Mouse (Mus musculus): ENCODE measurements around the gene Fgfr2.

Gene Fgfr2

DNA sequence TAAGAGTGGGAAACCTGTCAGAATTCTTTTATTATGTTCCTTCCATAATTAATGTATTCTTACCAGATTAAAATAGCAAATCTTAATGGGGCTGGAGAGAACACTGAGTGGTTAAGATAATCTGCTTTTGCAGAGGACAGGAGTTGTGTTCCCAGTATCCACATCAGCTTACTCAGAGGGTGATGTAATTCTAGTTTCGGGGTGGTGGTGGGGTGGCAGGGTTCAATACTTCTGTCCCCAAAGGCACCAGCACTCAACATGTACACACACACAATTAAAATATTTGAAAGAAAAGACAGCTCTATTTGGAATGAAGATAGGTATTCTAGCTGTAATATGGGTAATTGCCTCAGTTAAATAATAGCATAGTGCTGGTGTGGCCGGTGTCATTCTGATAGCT lies 182.6 kb downstream of the Fgfr2 start:
- in situ Hi-C loops (cut with MseI, MboI) = no loop called here

DNA sequence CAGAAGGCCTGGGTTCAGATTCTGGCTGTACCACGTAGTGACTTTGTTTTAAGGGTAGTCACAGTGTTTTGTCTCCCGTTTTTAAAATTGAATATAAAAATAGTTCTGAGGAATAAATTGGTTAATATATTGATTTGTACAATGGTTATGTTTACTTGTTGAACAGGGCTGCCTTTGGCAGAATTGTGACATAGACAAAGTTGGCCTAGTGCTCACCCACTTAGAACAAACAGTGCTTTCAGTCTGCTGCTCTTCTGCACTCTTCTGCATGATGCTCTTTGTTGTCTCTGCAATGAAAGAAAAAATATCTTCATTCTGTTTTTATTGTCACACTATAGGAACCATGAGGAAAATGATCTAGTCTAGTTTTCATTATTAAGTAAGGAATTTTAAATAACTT lies 184.0 kb downstream of the Fgfr2 start:
- in situ Hi-C loops (cut with MseI, MboI) = no loop called here

GRCm38 (mm10) chr7:132934743-132935142 lies 188.4 kb downstream of the Fgfr2 start:
- in situ Hi-C loops (cut with MseI, MboI) = no loop called here

- in situ Hi-C loops (cut with MseI, MboI) = no loop called here
Measured at GRCm38 (mm10) chr7:132933331-132933730, 189.8 kb downstream of the Fgfr2 start.

- in situ Hi-C loops (cut with MseI, MboI) = no loop called here
Measured at GRCm38 (mm10) chr7:132931560-132932351, 191.4 kb downstream of the Fgfr2 start.

DNA sequence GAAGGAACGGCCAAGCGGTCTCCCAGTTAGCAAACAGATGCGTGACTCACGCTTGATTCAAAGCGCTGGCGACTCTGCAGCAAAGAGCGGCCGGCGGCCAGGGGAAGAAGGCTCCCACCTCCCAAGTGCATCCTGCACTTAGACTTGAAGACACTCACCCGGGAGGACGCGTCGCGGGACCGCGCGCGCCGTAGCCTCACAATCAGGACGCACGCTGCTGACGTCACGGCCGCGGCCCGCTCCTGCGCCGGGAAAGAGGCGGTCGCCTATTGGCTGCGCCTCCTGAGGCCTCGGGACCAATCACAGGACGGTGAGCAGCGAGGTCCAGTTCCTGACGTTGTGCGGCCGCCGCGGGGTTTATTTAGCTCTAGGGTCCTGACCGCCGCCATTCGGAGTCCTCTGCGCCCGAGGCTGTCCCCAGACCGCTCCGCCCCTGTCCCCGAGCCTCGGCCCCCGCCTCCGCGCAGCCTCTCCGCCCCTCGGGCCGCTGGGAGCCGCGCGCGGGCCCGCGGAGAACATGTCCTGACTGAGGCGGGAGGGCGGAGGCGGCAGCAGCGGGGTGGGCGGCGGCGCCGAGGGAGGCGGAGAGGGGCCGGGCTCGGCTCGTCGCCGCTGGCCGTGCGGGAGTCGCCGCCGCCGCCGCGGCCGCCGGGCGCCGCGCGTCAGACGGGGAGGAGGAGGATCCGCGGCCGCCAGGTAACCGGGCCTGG lies 192.1 kb downstream of the Fgfr2 start, which contains the start of gene Zranb1:
Gene Zranb1, plus strand, starts transcription at position 293 of the 710 bp plus-strand sequence.
- in situ Hi-C loops (cut with MseI, MboI) = no loop called here

DNA sequence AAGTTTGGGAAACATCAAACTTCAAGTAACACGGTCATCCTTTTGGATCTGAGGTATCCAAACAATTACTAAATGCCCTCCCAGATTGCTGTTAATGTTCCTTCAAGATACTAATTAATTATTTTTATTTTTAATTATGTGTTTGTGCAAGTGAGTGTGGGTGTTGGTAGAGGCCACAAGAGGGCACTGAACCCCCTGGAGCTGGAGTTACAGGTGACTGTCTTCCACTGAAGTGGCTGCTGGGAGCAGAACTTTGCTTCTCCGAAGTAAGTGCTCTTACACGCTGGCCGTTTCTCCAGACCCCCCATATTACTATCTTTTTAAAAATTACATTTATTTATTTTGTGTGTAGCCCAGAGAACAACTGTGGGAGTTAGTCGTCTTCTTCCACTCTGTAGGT lies 193.1 kb downstream of the Fgfr2 start:
- in situ Hi-C loops (cut with MseI, MboI) = no loop called here

DNA sequence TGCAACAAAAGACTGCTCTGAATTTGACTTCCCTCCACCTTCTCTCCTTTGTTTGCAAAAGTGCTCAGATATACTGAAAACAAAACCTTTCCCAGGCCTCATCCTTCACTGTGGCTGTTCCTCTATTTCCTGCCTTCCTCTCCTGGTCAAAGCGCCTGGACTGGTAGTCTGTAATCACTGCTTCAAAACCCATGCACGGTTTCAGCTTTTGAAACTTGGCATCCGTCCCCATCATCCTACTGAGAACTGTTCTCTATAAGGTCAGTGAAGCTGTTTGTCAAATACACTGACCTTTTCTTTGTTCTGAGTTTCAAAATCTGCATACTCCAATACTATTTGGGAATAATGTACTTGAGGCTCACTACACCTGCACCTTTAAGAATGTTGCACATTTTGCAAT lies 195.9 kb downstream of the Fgfr2 start:
- in situ Hi-C loops (cut with MseI, MboI) = no loop called here

GRCm38 (mm10) chr7:132925227-132925626 lies 197.9 kb downstream of the Fgfr2 start:
- in situ Hi-C loops (cut with MseI, MboI) = no loop called here

GRCm38 (mm10) chr7:132921971-132922370 lies 201.2 kb downstream of the Fgfr2 start:
- in situ Hi-C loops (cut with MseI, MboI) = no loop called here

DNA sequence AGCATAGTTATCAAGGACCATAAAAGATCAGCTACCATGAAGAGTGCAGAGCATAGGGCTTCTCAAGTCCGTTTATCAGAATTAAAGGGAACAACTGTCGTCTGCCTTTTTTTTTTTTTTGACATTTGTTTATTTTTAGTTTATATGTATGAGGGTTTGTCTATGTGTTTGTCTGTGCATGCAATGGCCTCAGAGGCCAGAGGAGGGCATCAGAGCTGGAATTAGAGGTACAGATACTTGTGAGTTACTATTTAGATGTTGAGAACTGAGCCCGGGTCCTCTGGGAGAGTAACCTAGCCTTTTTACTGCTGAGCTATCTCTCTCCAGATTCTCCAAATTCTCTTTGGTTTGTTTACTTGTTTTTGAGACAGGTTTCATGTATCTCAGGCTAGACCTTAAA lies 219.4 kb downstream of the Fgfr2 start:
- in situ Hi-C loops (cut with MseI, MboI) = no loop called here

DNA sequence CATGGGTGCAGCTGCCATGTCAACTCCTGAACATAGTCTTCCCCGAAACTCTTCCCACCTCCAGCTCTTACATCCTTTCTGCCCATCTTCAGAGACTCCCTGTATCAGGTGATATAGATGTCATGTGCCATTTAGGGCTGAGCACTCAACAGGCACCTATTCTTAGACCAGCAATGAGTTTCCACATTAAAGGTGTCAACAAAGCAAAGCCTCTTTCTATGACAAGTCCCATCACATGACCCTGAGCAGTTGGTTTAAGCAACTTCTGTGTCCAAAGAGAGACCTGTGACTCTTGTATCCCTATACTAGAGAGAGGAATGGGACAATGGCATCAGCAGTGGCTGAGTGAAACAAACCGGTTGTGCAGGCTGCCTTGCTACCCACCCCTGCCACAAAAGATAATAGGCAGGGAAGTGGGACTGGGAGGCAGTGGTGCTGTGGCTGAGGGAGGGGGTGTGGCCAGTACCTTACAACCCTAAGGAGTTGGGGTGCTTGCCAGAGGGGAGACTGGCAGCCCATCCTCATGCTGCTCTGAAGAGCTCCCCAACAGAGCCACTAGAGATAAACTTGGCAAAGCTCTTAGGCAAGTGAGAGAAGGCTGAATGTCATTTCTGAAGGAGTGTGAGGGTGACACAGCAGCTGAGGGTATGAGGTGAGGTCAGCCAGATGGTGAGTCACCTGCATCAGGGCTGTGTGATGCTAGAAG lies 222.2 kb downstream of the Fgfr2 start:
- in situ Hi-C loops (cut with MseI, MboI) = no loop called here

- in situ Hi-C loops (cut with MseI, MboI) = loop anchor here (5.0 kb wide), 1 partner anchor 246 kb away; no protein-coding TSS in a partner anchor
Measured at GRCm38 (mm10) chr7:132898234-132898633, 224.9 kb downstream of the Fgfr2 start.

DNA sequence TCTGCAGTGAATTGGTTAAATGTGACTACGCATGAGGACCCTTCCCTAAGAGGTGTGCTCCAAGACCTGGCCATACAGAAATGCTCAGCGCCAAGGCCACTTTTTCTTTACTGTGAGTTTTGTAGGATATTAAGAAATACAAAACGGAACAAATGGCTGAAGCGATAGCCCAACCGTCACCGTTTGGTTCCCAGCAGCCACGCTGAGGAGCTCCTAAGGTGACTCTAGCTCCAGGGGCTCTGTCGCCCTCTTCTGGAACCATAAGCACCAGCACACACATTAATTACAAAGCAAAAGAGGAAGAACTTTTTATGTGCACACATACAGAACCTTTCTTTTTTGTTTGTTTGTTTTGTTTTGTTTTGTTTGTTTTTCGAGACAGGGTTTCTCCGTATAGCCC lies 225.9 kb downstream of the Fgfr2 start:
- in situ Hi-C loops (cut with MseI, MboI) = loop anchor here (5.0 kb wide), 1 partner anchor 245 kb away; no protein-coding TSS in a partner anchor

- in situ Hi-C loops (cut with MseI, MboI) = loop anchor here (5.0 kb wide), 1 partner anchor 244 kb away; no protein-coding TSS in a partner anchor
Measured at GRCm38 (mm10) chr7:132896206-132896815, 226.8 kb downstream of the Fgfr2 start.

DNA sequence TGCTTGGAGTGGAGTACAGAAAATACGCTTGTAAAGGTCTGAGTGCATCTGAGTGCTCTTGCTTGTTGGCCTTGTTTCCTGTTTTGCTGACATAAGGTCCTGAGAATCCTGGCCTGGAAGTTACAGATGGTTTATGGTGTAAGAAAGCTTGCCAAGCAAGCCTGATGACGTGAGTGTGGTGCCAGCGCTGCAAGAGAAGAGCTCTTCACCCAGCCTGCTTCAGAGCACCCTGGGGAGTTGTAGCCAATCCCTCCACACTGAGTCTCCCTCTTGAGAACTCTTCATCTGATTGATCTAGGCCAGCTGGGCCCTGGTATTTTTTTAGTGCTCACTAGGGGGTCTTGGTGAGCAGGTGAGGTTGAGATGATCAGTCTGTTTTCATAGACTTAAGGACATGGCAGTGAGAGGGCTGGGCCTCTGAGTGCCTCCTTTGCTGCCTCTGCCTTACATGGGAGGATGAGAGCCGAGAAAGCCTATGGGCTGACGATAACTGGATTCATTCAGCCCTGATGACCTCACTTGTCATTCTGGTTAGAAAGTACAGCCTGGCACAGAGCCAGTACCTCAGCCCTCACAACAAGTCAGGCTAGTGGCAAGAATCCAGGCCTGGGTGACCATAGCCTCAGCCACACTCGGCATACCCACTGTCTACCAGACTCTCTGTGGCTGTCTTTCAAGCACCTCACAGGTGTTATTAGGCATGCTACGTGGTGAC lies 228.2 kb downstream of the Fgfr2 start:
- in situ Hi-C loops (cut with MseI, MboI) = loop anchor here (5.0 kb wide), 1 partner anchor 243 kb away; no protein-coding TSS in a partner anchor

- in situ Hi-C loops (cut with MseI, MboI) = no loop called here
Measured at GRCm38 (mm10) chr7:132893336-132893735, 229.8 kb downstream of the Fgfr2 start.

- in situ Hi-C loops (cut with MseI, MboI) = no loop called here
Measured at GRCm38 (mm10) chr7:132892806-132893205, 230.3 kb downstream of the Fgfr2 start.

DNA sequence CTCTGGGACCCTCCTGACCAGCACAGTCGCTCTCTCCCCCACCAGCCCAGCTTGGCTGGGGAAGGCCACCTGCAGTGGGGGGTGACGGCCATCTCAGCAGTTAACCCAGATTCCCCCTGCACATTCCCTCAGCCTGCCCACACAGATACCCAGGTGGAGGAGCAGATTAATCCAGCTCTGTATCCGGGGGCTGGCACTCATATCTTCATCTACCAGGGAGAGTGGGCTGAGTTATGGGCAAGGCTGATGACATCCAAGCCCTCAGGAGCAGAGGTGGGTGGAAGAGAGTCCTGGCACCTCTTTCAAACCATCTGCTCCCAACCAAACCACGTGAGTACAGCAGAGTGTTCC lies 230.9 kb downstream of the Fgfr2 start:
- in situ Hi-C loops (cut with MseI, MboI) = no loop called here

GRCm38 (mm10) chr7:132891561-132892310 lies 231.4 kb downstream of the Fgfr2 start:
- in situ Hi-C loops (cut with MseI, MboI) = no loop called here

Measured in mouse trophoblast stem cell (cell line).